26 mouse cellular contexts compared by ENCODE assay signal in the genomic region with DNA sequence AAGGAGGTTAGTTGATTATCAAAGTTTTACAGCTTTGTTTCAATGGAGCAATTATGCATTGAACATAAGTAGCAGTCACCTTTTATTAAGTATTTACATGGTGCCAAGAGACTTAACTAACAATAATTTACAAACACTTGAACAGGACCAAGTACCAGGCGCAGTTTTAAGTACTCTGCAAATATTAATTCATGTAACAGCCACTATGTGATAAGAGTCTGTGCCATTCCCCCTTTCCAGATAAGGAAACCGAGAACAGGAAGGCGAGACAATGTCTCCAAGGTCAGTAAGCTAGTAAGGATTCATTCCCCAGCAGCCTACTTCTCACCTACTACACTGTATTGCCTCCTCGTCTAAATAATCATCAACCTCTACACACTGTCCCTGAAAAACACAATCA.
DNase-seq lines count a peak whose midpoint lies in the region; ATAC-seq and TF ChIP-seq lines count a peak whose summit lies in the region.
"Had no signal": no experiment of that assay in that cellular context is flagged by ENCODE, and none has a peak within 500 bp of the region (broad histone marks: within the 10 kb centered on the region; RNA-seq: fewer than 3 reads in every experiment).

No protein-coding gene starts in this region.

- peak; percentile 42; the same call in 1 of the 2 replicates for ATAC-seq in lung, embryonic 16.5 days (ENCODE audit: low read depth)
- ATAC-seq in erythroblast, adult 5-6 weeks (replicated peaks; ENCODE audit: low FRiP score, poor library complexity, severe bottlenecking), result peak; percentile 32; the same call in 1 of the 2 replicates
- no peak for ATAC-seq in liver, embryonic 15.5 days (ENCODE audit: insufficient read depth)
- ATAC-seq in midbrain, embryonic 16.5 days, result no peak
- ATAC-seq: activated CD4-positive, CD25-positive, alpha-beta regulatory T cell, adult 4 months; forebrain, postnatal 0 days; hindbrain, embryonic 16.5 days had no signal

- H3K4me3 ChIP-seq in lung, embryonic 16.5 days (ENCODE audit: low read length), result no peak overlapping the region
- H3K4me3 ChIP-seq in MEL (ENCODE audit: control insufficient read depth in 1 of 2, insufficient read depth in 1 of 2, low read depth in 2 of 2, low read length in 2 of 2), result peak overlapping the region in 1 of 2 experiments; percentile 1; a peak in 1 of 4 replicates
- H3K4me3 ChIP-seq in liver, embryonic 15.5 days (replicated peaks), result no peak overlapping the region
- no peak overlapping the region for H3K4me3 ChIP-seq in midbrain, embryonic 16.5 days (ENCODE audit: low read depth, low read length)
- H3K4me3 ChIP-seq: embryonic facial prominence, embryonic 12.5 days; heart, adult 2 months; heart, embryonic 13.5 days; layer of hippocampus, adult 2 months; limb, embryonic 13.5 days; midbrain, embryonic 12.5 days; neural tube, embryonic 13.5 days had no signal

- peaks cover 3% of the 10 kb centered on the region; the same call in 1 of the 2 replicates for H3K36me3 ChIP-seq in lung, embryonic 16.5 days (ENCODE audit: control insufficient read depth, insufficient read depth, low read length)
- H3K36me3 ChIP-seq in MEL (ENCODE audit: control insufficient read depth in 1 of 2, insufficient read depth in 2 of 2, low read length in 2 of 2), result peaks cover 0 to 27% of the 10 kb centered on the region in 2 experiments
- peaks cover 20% of the 10 kb centered on the region for H3K36me3 ChIP-seq in liver, embryonic 15.5 days (replicated peaks)
- no peaks in the 10 kb centered on the region for H3K36me3 ChIP-seq in midbrain, embryonic 16.5 days (ENCODE audit: control insufficient read depth, insufficient read depth, low read length)

- H3K4me1 ChIP-seq in lung, embryonic 16.5 days (replicated peaks; ENCODE audit: control insufficient read depth, insufficient read depth, low read length), result peaks cover 2% of the 10 kb centered on the region; the same call in 1 of the 2 replicates
- H3K4me1 ChIP-seq in MEL (ENCODE audit: control insufficient read depth in 1 of 2, insufficient read depth in 2 of 2, low read length in 2 of 2), result peaks cover 22 to 23% of the 10 kb centered on the region in 2 experiments
- peaks cover 56% of the 10 kb centered on the region for H3K4me1 ChIP-seq in liver, embryonic 15.5 days (replicated peaks)
- H3K4me1 ChIP-seq in midbrain, embryonic 16.5 days (ENCODE audit: control insufficient read depth, insufficient read depth, low read length), result no peaks in the 10 kb centered on the region
- H3K4me1 ChIP-seq: midbrain, embryonic 12.5 days; neural tube, embryonic 13.5 days had no signal

- no peaks in the 10 kb centered on the region for H3K9me3 ChIP-seq in lung, embryonic 16.5 days (ENCODE audit: control insufficient read depth, low read length)
- no peaks in the 10 kb centered on the region for H3K9me3 ChIP-seq in MEL (replicated peaks; ENCODE audit: insufficient read depth, low read length)
- H3K9me3 ChIP-seq in liver, embryonic 15.5 days (replicated peaks), result no peaks in the 10 kb centered on the region
- no peaks in the 10 kb centered on the region for H3K9me3 ChIP-seq in midbrain, embryonic 16.5 days (replicated peaks; ENCODE audit: control insufficient read depth, low read length, poor library complexity, severe bottlenecking)
- H3K9me3 ChIP-seq: embryonic facial prominence, embryonic 12.5 days; heart, embryonic 13.5 days; limb, embryonic 13.5 days; midbrain, embryonic 12.5 days; neural tube, embryonic 13.5 days had no signal

- no peak for TF ChIP-seq RAD21 in MEL (IDR thresholded peaks at IDR 0.05; ENCODE audit: low read depth, low read length)

- TF ChIP-seq POLR2A in MEL (IDR thresholded peaks at IDR 0.05; ENCODE audit: control insufficient read depth in 1 of 2, insufficient read depth in 1 of 2, low read depth in 1 of 2, low read length in 2 of 2, poor library complexity in 1 of 2), result no peak

- no peak overlapping the region for H3K9ac ChIP-seq in lung, embryonic 16.5 days (ENCODE audit: low read length)
- H3K9ac ChIP-seq in MEL (ENCODE audit: control insufficient read depth, low read depth, low read length, poor library complexity, severe bottlenecking), result no peak overlapping the region
- no peak overlapping the region for H3K9ac ChIP-seq in liver, embryonic 15.5 days
- no peak overlapping the region for H3K9ac ChIP-seq in midbrain, embryonic 16.5 days (ENCODE audit: low read depth, low read length)
- H3K9ac ChIP-seq: embryonic facial prominence, embryonic 12.5 days; forebrain, postnatal 0 days; heart, embryonic 13.5 days; limb, embryonic 13.5 days; lung, embryonic 14.5 days; midbrain, embryonic 12.5 days; neural tube, embryonic 13.5 days had no signal

- TF ChIP-seq CTCF in MEL (IDR thresholded peaks at IDR 0.05 in 2 of 3, conservative IDR thresholded peaks at IDR 0.05 in 1 of 3; ENCODE audit: control insufficient read depth in 1 of 3, insufficient read depth in 1 of 3, low read depth in 2 of 3, low read length in 3 of 3, poor library complexity in 1 of 3, severe bottlenecking in 1 of 3), result no peak

- H3K79me2 ChIP-seq in MEL (ENCODE audit: control insufficient read depth, insufficient read depth, low read length, poor library complexity), result no peaks in the 10 kb centered on the region

- TF ChIP-seq EP300 in MEL (IDR thresholded peaks at IDR 0.05; ENCODE audit: low read depth in 1 of 2, low read length in 2 of 2), result peak; percentile 79 to 84

- peaks cover 4% of the 10 kb centered on the region; the same call in 1 of the 2 replicates for H3K27me3 ChIP-seq in lung, embryonic 16.5 days (ENCODE audit: control insufficient read depth, insufficient read depth, low read depth, low read length)
- H3K27me3 ChIP-seq in MEL (ENCODE audit: control insufficient read depth in 1 of 2, insufficient read depth in 2 of 2, low read length in 2 of 2), result no peaks in the 10 kb centered on the region
- no peaks in the 10 kb centered on the region for H3K27me3 ChIP-seq in liver, embryonic 15.5 days
- H3K27me3 ChIP-seq in midbrain, embryonic 16.5 days (ENCODE audit: control insufficient read depth, insufficient read depth, low read depth, low read length), result no peaks in the 10 kb centered on the region
- H3K27me3 ChIP-seq: embryonic facial prominence, embryonic 12.5 days; heart, embryonic 13.5 days; limb, embryonic 13.5 days; midbrain, embryonic 12.5 days; neural tube, embryonic 13.5 days had no signal

- no peak for DNase-seq in lung, postnatal 14 days
- DNase-seq in MEL (ENCODE audit: low read depth, low spot score), result peak; percentile 47
- DNase-seq in cerebellum, adult 8-10 months, result no peak
- DNase-seq in ovary, postnatal 10 days (ENCODE audit: low spot score), result no peak
- DNase-seq: adrenal gland, adult 8-10 months; cerebellum, adult 11 months; cerebellum, adult 9-11 months; embryo, embryonic 11 days; forebrain, postnatal 0 days; heart, adult 2 months; heart, postnatal 10 days; kidney, adult 18-20 months; kidney, postnatal 36 days; lung, embryonic 14.5 days had no signal

- no peak overlapping the region for H3K27ac ChIP-seq in lung, embryonic 16.5 days (ENCODE audit: low read length)
- peak overlapping the region; percentile 80 for H3K27ac ChIP-seq in MEL (ENCODE audit: control insufficient read depth, low read depth, low read length)
- peak overlapping the region; percentile 69 for H3K27ac ChIP-seq in liver, embryonic 15.5 days (replicated peaks)
- no peak overlapping the region for H3K27ac ChIP-seq in midbrain, embryonic 16.5 days (ENCODE audit: low read length)
- H3K27ac ChIP-seq: embryonic facial prominence, embryonic 12.5 days; heart, adult 2 months; heart, embryonic 13.5 days; layer of hippocampus, adult 2 months; limb, embryonic 13.5 days; midbrain, embryonic 12.5 days; neural tube, embryonic 13.5 days had no signal

- 40% methylated on average over 4 of the region's 4 CpGs for WGBS in lung, embryonic 16.5 days
- WGBS in liver, embryonic 15.5 days (ENCODE audit: insufficient replicate concordance), result 19% methylated on average over 4 of the region's 4 CpGs
- 95% methylated on average over 4 of the region's 4 CpGs for WGBS in midbrain, embryonic 16.5 days

- no peak overlapping the region for H3K4me2 ChIP-seq in lung, embryonic 16.5 days (ENCODE audit: low read depth, low read length)
- peak overlapping the region; percentile 53 for H3K4me2 ChIP-seq in liver, embryonic 15.5 days
- no peak overlapping the region for H3K4me2 ChIP-seq in midbrain, embryonic 16.5 days (ENCODE audit: low read length)
- H3K4me2 ChIP-seq: embryonic facial prominence, embryonic 12.5 days; heart, embryonic 13.5 days; limb, embryonic 13.5 days; lung, embryonic 14.5 days; midbrain, embryonic 12.5 days; neural tube, embryonic 13.5 days had no signal

TF ChIP-seq in MEL, 35 proteins besides CTCF, POLR2A, EP300 and RAD21:
- no peak for TF ChIP-seq MYB (IDR thresholded peaks at IDR 0.05; ENCODE audit: low read depth, low read length)
- no peak for TF ChIP-seq MAFK (IDR thresholded peaks at IDR 0.05; ENCODE audit: borderline replicate concordance, low read depth, low read length)
- TF ChIP-seq RCOR1 (IDR thresholded peaks at IDR 0.05; ENCODE audit: low read depth, low read length), result 0 out of 2 replicates have a peak, but pooled peaks have one; percentile 42
- TF ChIP-seq ETS1 (IDR thresholded peaks at IDR 0.05; ENCODE audit: low read depth, low read length), result peak; percentile 63; the same call in 1 of the 2 replicates
- TF ChIP-seq TCF12 (IDR thresholded peaks at IDR 0.05; ENCODE audit: low read depth, low read length), result peak; percentile 75
- 0 out of 2 replicates have a peak, but pooled peaks have one; percentile 19 for TF ChIP-seq SIN3A (IDR thresholded peaks at IDR 0.05; ENCODE audit: low read length)
- peak; percentile 91 for TF ChIP-seq GATA1 (IDR thresholded peaks at IDR 0.05; ENCODE audit: low read depth, low read length)

Comparison
In these comparisons a context has a peak if more than half of its experiments do, and no peak if none do; other contexts are left out.
1. ATAC-seq: peak in lung, embryonic 16.5 days (single experiment) and erythroblast, adult 5-6 weeks (single experiment); none in liver, embryonic 15.5 days (single experiment) and midbrain, embryonic 16.5 days (single experiment).
2. H3K27ac ChIP-seq: peak in MEL (single experiment) and liver, embryonic 15.5 days (single experiment); none in lung, embryonic 16.5 days (single experiment) and midbrain, embryonic 16.5 days (single experiment).